Mouse (Mus musculus): ENCODE measurements around the gene Cyba.

Cyba gene

DNA sequence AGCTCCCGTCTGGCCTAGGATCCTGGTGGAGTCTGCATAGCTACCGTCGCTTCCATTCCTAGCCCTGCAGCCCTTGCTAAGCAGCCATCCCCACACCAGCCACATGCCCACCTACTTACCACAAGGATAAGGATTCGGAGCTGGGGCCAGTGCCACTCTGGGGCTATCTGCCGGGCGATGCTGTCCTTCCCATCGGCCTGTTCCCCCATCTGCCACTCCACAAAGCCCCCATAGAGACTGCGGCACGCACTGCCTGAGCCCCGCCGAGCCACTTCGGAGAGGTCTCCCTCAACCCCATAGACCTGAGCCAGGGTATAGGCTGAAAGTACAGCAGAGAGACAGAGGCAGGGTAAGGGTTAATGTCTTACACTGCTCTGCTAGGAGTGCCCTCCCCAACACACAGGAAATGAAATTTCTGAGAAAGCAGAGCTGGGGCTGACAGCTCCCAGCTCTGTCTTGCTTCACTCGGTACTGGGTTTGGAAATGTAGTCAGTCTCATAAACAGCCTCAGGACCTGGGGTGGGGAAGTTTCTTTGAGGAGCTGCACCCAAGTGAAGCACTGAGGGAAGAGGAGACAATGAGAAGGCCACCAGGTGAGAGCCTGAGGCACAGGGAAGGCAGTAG lies 5.1 kb upstream of the Cyba start:
- no peaks in the 10 kb centered on the region for H3K27me3 ChIP-seq (ENCODE audit: control insufficient read depth, insufficient read depth, low read length, poor library complexity, severe bottlenecking)
- DNase-seq (ENCODE audit: low read depth, low spot score): no peak
- H3K36me3 ChIP-seq (ENCODE audit: control insufficient read depth, insufficient read depth, low read length, poor library complexity, severe bottlenecking): no peaks in the 10 kb centered on the region; the same call in 1 of the 2 replicates

DNA sequence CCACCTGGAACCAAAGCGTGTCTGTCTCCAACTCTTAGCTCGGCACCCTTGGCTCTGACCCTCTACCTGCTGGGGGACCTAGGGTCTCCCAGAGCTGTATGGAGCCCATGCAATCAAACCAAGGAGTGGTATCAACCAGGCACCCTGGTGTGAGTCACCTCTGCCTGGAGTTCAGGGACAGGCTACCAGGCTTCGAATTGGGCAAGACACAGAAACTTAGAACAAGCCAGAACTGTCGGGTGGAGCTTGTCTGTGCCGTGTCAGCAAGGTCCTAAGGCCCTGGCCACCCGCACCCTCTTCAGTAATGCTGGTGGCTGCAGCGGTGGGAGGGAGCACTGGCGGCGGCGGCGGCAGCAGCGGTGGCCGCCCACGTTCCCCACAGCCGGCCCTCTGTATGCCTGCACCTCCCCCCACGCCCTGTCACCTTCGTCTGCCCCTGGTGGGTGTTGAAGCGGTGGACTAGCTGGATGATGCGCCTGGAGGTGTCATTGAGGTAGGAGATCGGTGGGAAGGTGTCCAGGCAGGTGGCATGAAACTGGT lies 3.9 kb upstream of the Cyba start:
- DNase-seq (ENCODE audit: low read depth, low spot score): no peak
- H3K27me3 ChIP-seq (ENCODE audit: control insufficient read depth, insufficient read depth, low read length, poor library complexity, severe bottlenecking): no peaks in the 10 kb centered on the region
- H3K36me3 ChIP-seq (ENCODE audit: control insufficient read depth, insufficient read depth, low read length, poor library complexity, severe bottlenecking): no peaks in the 10 kb centered on the region; the same call in 1 of the 2 replicates

DNA sequence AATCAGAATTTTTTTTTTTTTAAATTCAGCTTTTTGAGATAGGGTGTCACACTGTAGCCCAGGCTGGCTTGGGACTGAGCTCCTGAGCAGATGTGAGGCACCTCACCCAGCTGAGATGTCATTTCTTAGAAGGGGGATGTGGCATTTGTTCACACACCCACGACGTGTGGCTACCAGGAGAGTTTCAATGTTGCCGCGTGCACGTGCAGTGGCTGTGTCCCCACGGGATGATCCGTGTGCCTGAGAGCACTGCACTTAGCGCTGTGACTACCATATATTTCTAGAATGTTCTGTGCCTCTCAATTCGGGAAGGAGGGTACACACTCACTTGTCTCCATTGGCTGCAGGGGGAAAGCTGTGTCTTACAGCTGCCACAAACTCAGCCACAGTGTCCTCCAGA lies 3.4 kb upstream of the Cyba start:
- Histone ChIP-seq H3K27me3 (ENCODE audit: control insufficient read depth, insufficient read depth, low read length, poor library complexity, severe bottlenecking) (no peaks in the 10 kb centered on the region), H3K36me3 (ENCODE audit: control insufficient read depth, insufficient read depth, low read length, poor library complexity, severe bottlenecking) (no peaks in the 10 kb centered on the region; the same call in 1 of the 2 replicates)
- peak; percentile 28 for DNase-seq (ENCODE audit: low read depth, low spot score)

DNA sequence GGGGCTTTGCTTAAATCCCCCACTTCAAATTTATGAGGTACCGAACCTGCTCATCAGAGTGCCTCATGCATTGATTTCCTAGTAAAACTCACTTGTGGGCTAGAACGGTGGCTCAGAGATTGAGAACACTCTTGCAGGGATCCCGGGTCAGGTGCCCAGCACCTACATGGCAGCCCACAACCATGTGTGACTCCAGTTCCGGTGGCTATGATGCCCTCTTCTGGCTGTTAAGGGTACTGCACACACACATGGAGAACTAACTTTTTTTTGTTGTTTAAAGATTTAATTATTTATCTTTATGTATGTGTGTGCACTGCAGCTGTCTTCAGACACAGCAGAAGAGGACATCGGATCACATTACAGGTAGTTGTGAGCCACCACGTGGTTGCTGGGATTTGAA lies 2.6 kb upstream of the Cyba start:
- Histone ChIP-seq H3K36me3 (ENCODE audit: control insufficient read depth, insufficient read depth, low read length, poor library complexity, severe bottlenecking) (no peaks in the 10 kb centered on the region; the same call in 1 of the 2 replicates), H3K27me3 (ENCODE audit: control insufficient read depth, insufficient read depth, low read length, poor library complexity, severe bottlenecking) (no peaks in the 10 kb centered on the region)
- DNase-seq (ENCODE audit: low read depth, low spot score): peak; percentile 55

DNA sequence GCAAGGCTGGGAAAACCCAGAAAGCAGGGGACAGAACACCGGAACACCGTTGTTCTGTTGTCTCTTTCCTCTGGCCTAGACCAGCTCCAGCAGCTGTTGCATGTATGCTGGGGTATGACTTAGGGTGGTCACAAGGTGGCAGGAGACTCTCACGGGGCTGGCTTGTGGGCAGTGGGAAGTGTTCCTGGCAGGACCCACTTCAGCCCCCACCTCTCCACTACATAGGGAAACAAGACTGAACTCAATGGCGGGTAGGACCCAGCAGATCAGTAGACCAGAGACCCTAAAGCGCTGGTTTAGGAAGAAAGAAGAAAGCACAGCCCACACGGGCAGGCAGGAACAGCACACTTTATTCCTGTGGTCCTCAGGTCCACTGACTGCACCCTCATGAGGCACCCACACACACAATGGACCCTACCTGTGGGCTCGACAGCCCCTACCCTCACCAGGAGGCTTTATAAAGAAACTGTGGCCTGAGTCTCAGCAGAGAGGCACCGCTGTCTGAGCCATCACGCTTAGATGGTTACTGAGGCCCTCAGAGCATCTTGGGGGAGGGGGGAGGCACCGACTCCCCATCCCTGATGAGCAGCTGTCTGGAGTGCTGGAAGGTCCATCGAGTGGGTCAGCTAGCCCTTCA lies 657 bp upstream of the Cyba start:
- DNase-seq (ENCODE audit: low read depth, low spot score): no peak
- Histone ChIP-seq H3K36me3 (ENCODE audit: control insufficient read depth, insufficient read depth, low read length, poor library complexity, severe bottlenecking) (no peaks in the 10 kb centered on the region), H3K27me3 (ENCODE audit: control insufficient read depth, insufficient read depth, low read length, poor library complexity, severe bottlenecking) (no peaks in the 10 kb centered on the region)

DNA sequence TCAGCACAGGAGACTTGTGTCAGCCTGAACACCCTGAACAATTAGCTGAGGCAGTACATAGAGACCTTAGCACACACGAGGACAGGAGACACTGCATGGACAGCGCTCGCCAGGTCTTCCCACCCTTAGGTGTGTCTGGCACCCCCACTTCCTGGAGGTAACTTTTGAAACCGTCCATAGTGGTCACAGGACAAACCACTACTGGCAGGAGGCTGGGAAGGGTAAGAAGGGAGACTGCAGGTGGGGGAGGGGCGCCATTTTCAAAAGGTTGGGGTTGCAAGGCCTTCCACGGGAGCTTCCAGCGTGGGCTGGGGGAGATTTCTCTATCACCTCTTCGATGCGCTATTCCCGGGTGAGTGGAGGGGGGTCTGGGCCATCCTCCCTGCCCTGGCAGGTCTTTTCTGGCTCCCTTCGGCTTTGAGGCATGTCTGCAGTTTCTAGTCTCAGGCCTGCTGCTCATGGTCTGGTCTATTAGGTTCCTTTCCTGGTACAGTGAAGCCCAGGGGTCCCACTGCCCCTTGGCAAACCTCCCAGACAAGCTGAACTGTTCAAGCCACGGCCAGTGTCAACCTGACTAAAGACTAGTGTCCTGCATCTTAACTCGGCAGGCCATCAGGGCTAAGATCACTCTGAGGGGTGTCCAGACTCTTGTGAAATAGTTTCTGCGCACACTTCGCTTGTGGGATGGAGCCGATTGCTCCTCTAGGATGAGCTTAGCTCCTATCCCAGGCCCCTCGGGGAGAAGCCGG lies 862 bp downstream of the Cyba start:
- Histone ChIP-seq H3K27me3 (ENCODE audit: control insufficient read depth, insufficient read depth, low read length, poor library complexity, severe bottlenecking) (no peaks in the 10 kb centered on the region), H3K36me3 (ENCODE audit: control insufficient read depth, insufficient read depth, low read length, poor library complexity, severe bottlenecking) (no peaks in the 10 kb centered on the region; the same call in 1 of the 2 replicates)
- peak; percentile 51 for DNase-seq (ENCODE audit: low read depth, low spot score)

DNA sequence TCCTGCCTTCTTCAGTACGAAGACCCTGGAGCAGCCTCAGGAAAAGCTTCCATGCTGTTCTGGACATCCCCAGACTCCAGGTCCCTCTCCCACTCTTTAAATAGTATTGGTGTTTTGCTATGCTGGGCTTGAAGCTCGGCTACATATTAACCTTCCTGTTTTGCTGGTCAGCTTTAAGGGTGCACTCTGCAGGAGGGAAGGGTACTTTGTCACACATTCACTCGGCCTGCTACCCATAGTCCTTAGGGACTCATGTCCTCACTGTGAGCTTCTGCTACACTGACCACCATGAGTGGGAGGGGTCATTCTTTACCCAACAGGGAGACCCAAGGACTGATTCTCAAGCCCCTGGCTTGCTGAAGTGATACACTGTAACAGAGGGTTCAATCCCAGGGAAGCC lies 2.1 kb downstream of the Cyba start:
- H3K27me3 ChIP-seq (ENCODE audit: control insufficient read depth, insufficient read depth, low read length, poor library complexity, severe bottlenecking): no peaks in the 10 kb centered on the region
- DNase-seq (ENCODE audit: low read depth, low spot score): peak; percentile 29
- peaks cover 3% of the 10 kb centered on the region for H3K36me3 ChIP-seq (ENCODE audit: control insufficient read depth, insufficient read depth, low read length, poor library complexity, severe bottlenecking)

DNA sequence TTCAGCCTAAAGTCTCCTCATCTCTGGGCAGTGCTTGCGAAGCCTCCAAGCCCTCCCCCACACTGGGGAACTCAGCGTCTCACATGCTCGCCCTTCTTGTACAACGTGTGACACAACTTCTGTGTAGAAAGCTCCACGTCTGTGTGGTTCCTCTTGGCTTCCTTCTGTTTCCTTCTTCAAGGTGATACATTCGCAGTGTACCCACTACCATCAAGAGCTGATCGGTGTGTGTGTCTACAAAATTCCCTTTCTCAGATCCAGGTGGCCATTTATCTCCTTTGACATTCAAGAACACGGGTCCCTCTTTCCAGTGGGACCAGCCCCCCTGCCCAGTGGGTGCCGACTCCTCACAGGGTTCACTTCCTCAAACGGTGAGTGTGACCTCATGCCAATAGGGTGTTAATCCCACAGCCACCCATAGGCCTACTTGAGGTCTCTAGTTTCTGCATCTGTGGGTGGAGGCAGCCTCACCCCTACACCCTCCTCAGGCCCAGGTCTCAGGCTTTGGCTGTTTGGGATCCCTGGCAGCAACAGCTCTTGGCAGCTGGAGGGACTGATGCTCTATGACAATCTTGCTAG lies 2.6 kb downstream of the Cyba start:
- peaks cover 8% of the 10 kb centered on the region for H3K36me3 ChIP-seq (ENCODE audit: control insufficient read depth, insufficient read depth, low read length, poor library complexity, severe bottlenecking)
- peak; percentile 91 for DNase-seq (ENCODE audit: low read depth, low spot score)
- no peaks in the 10 kb centered on the region for H3K27me3 ChIP-seq (ENCODE audit: control insufficient read depth, insufficient read depth, low read length, poor library complexity, severe bottlenecking)

DNA sequence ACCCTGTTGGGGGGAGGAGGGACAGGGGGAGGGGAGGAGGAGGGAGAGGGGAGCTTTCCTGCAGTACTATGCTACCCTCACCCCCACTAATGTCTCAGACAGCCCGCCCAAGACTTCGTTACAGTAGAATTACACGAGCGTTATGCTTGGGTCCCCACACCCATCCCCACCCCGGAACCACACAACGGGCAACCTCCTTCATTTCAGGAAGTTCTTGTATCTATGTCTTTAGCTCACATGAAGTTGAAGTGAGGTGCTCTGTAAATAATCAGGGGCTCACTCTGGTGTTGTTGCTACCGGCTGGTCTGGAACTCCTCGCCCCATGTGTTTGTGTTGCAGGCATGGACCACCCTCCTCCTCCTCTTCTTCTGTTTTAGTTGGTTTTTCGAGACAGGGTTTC lies 4.6 kb downstream of the Cyba start:
- no peaks in the 10 kb centered on the region for H3K27me3 ChIP-seq (ENCODE audit: control insufficient read depth, insufficient read depth, low read length, poor library complexity, severe bottlenecking)
- DNase-seq (ENCODE audit: low read depth, low spot score): peak; percentile 77
- peaks cover 17% of the 10 kb centered on the region for H3K36me3 ChIP-seq (ENCODE audit: control insufficient read depth, insufficient read depth, low read length, poor library complexity, severe bottlenecking)

DNA sequence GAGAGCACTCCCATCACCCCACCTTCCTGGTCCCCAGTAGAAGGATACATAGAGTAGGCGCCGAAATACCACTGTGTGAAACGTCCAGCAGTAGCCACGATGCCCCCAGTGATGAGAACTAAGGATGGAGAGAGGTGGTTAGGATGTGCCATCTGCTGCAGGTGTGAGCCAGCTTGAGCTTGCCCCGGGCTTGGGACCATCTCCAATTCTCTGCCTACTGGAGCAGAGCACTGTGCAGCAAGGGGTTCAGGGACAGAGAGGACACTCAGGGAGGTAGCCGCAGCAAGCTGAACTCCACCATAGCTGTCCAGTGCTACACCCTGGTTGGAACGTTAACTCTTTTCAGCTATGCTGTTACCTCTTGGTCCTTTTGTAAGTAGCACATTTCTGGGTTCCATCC lies 5.1 kb downstream of the Cyba start:
- DNase-seq (ENCODE audit: low read depth, low spot score): no peak
- peaks cover 19% of the 10 kb centered on the region for H3K36me3 ChIP-seq (ENCODE audit: control insufficient read depth, insufficient read depth, low read length, poor library complexity, severe bottlenecking)
- H3K27me3 ChIP-seq (ENCODE audit: control insufficient read depth, insufficient read depth, low read length, poor library complexity, severe bottlenecking): no peaks in the 10 kb centered on the region

DNA sequence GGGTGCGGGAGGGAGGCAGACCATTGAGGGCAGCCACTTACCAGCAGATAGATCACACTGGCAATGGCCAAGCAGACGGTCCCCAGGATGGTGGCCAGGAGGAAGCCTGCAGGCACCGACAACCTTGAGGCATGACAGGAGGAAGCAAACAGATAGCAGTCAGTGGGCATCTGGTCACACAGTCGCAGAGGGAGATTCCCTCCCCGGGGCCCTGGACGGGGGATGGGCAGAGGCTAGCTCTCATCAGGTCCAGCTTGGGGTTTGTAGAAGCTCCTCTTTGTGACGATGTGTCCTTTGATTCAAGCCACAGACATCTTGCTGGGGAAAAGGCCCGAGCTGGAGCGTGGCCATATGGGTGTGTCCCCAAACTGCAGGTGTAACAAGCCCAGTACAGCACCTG lies 6.6 kb downstream of the Cyba start:
- Histone ChIP-seq H3K27me3 (ENCODE audit: control insufficient read depth, insufficient read depth, low read length, poor library complexity, severe bottlenecking) (no peaks in the 10 kb centered on the region), H3K36me3 (ENCODE audit: control insufficient read depth, insufficient read depth, low read length, poor library complexity, severe bottlenecking) (peaks cover 21% of the 10 kb centered on the region)
- no peak for DNase-seq (ENCODE audit: low read depth, low spot score)

DNA sequence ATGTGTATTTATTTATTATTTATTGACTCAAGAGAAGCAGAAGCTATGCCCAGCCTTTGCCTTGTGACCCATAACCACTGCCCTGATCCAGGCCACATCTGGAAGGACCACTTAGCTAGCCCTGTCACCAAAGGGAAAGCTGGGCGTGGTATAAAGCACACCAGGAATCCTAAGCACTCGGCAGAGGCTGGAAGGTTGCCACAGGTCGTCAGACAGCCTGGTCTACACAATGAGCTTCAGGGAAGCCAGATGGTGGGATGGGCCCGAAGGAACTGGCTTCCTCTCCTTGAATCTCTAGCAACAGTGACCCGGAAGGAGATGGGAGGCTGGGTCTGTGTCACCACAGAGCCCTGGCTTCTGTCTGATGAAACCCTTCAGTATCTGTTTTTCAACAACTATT lies 9.1 kb downstream of the Cyba start:
- Histone ChIP-seq H3K36me3 (ENCODE audit: control insufficient read depth, insufficient read depth, low read length, poor library complexity, severe bottlenecking) (peaks cover 21% of the 10 kb centered on the region), H3K27me3 (ENCODE audit: control insufficient read depth, insufficient read depth, low read length, poor library complexity, severe bottlenecking) (no peaks in the 10 kb centered on the region)
- no peak for DNase-seq (ENCODE audit: low read depth, low spot score)

DNA sequence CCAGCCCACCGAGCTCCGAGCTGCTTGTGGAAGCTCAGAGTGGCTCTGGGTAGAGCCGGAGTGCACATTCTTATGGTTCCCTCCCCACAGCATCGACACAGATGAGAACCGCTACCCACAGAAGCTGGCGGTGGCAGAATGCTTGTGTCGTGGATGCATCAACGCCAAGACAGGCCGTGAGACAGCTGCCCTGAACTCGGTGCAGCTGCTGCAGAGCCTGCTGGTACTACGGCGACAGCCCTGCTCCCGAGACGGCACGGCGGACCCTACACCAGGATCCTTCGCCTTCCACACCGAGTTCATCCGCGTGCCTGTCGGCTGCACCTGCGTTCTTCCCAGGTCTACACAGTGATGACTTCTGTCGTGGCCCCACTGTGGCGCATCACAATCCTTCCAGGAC lies 9.5 kb downstream of the Cyba start:
- no peak for DNase-seq (ENCODE audit: low read depth, low spot score)
- Histone ChIP-seq H3K36me3 (ENCODE audit: control insufficient read depth, insufficient read depth, low read length, poor library complexity, severe bottlenecking) (peaks cover 21% of the 10 kb centered on the region), H3K27me3 (ENCODE audit: control insufficient read depth, insufficient read depth, low read length, poor library complexity, severe bottlenecking) (no peaks in the 10 kb centered on the region)

DNA sequence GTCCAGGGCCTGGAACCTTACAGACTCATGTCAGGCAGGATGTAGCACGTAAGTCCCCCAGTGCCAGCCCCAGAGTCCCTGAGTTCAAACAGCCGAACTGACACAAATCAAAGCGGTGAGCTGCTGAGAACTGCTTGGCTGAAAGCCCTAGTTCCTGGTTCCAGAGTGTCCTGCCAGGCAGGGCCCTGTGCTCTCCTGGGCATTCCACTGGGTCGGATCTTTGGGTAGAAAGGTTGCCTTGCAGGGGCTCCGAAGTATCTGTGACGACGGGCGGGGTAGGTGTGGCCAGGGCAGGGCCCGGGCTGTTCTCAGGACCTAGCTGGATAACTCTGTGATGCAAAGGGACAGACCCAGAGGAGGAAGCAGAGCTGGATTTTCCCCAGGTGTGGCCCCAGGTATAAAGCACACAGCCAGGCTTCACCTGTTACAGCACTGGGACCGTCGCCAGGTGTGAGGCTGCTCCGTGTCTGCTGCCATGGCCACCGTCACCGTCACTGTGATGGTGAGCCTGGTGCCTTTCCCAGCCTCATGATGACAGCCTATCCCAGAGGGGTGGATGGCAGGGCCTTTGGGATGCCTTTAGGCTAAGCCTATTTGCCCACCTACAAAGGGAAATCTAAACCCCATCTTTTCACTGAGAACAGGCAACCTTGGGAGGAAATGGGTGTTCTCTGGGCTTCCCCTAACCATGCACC lies 11.2 kb downstream of the Cyba start, which contains the start of gene Il17c:
TSS of gene Il17c (plus strand) at position 645 of the 695 bp plus-strand sequence.
- Histone ChIP-seq H3K36me3 (ENCODE audit: control insufficient read depth, insufficient read depth, low read length, poor library complexity, severe bottlenecking) (peaks cover 21% of the 10 kb centered on the region), H3K27me3 (ENCODE audit: control insufficient read depth, insufficient read depth, low read length, poor library complexity, severe bottlenecking) (no peaks in the 10 kb centered on the region)
- DNase-seq (ENCODE audit: low read depth, low spot score): no peak

Data from splenic B cell, adult 2 months (primary cell).